Mouse (Mus musculus): ENCODE measurements around the gene Trim2. TPM values are rescaled to one million over a fixed set of nuclear protein-coding genes. Genes with fewer than 3 reads are reported as not detected.

Trim2 gene
- total RNA-seq, 2 experiments from 2014 or later: 329 to 334 TPM

Other genes starting within 250 kb of the Trim2 start
- 1 to 10 TPM; 2.7 to 2.9 TPM for gene Mnd1, start 151.1 kb downstream of the Trim2 start, total RNA-seq (2021)
- gene Gm6525, start 132.8 kb downstream of the Trim2 start, total RNA-seq (2021): not detected
- gene Fhdc1, start 173.6 kb upstream of the Trim2 start, total RNA-seq (2021): 1 to 10 TPM; 2.4 to 3.4 TPM

Measured in layer of hippocampus, postnatal 14 days (tissue).